Mouse (Mus musculus): ENCODE data around the gene Zmynd8.

DNA sequence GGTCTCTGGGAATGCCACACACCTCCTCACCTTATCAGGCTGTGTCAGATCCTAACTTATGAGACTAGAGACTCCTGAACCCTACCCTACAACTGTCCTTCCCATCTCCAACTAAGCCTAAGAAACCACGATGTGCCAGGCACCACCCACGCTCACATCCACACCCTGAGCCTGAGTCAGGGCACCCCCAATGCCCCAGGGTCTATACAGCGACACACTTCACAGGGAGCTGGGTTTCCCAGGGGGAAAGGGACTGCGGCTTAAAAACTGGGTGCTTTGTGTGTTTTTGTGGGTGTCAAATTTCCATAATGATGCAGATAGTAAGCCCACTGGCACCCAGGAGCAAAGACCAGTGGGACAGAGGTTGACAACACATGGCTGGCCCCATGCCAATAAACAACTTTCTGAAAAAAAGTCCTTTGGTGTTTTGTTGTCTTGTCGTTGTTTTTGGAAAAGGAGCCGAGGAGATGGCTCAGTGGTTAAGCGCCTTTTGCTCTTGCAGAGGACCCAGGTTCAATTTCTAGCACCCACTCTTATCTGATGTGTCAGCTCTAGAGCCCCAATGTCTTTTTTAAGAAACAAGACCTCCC, 42.1 kb downstream of the Zmynd8 start:
- TF ChIP-seq CTCF (IDR thresholded peaks at IDR 0.05; ENCODE audit: low read depth, low read length) (no peak), GATA1 (IDR thresholded peaks at IDR 0.05; ENCODE audit: borderline replicate concordance, low read length) (no peak), TAL1 (conservative IDR thresholded peaks at IDR 0.05; ENCODE audit: low read depth, low read length) (no peak)

Measured in G1E (cell line).